Mouse (Mus musculus) adrenal gland, postnatal 25 days (tissue): ENCODE data around the gene Txn1. TPM values are rescaled to one million over a fixed set of nuclear protein-coding genes. Genes with fewer than 3 reads are reported as not detected.

ENCODE experiments used
- DNase-seq: peaks from one replicate; pipeline ENCODE4 v3.0.0; 2021; ENCODE audit warnings: mixed read lengths
- long read RNA-seq: library from polyadenylated mRNA; stranded (forward); transcript quantifications from one replicate; pipeline ENCODE4 v2.0.0, GENCODE M21; 2021
- total RNA-seq: library from RNA; stranded (reverse); gene quantifications from 2 replicates; pipeline ENCODE4 v1.2.3, GENCODE M21; 2021

Txn1 gene
- total RNA-seq, result 279 and 314 TPM in 2 replicates
- long read RNA-seq, transcript Txn1-201 (5 exons, 1,051 nt), result major isoform, 115 of 124 reads
- long read RNA-seq, partial matches to known transcripts, result 3 of 124 reads
- long read RNA-seq, other reads (novel, unspliced or antisense), result 6 of 124 reads

DNA sequence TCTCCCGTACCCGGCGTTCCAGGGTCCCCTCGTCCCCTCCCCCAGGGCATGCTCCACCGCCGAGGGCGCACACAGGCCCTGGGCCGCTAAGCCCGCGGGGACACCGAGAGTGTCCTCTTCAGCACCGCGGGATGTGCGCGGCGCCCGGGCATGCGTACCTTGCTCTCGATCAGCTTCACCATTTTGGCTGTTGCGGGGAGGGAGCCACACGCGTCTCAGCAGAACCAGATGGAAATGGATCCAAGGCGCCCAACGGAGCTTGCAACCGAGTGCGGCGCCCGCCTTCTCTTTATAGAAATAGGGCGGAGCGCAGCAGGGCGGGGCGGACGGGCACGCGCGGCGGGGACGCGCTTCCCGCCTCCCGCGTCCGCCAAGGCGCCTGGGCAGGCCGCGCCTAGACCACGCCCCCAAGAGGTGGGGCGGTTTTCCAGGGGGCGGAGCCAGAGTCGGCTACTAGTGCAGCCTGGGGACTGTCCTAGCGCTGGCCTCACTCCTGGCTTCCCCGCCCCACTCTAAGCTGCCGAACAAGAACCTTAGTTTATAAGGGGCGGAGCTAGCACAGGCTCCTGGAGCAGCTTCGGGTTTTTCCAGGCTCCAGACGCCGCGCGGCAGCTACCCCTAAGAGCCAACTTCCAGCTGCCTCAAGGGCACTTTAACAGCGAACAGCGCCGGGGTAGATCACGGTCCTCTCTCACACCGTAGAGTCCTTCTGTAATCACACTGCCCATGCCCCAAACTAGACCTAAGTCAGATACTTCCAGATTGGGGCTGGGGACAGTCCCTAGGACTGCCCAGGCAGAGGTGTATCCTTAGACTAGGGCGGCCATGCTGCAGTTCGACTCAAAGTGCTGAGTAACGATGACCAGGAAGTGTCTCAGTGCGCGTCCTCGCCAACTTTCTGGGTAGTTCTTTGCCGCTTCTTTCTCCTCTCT, at the start of gene Txn1:
Txn1 (minus strand) TSS at position 383 of the 932 bp plus-strand sequence.
- DNase-seq, result peak; percentile 98

DNA sequence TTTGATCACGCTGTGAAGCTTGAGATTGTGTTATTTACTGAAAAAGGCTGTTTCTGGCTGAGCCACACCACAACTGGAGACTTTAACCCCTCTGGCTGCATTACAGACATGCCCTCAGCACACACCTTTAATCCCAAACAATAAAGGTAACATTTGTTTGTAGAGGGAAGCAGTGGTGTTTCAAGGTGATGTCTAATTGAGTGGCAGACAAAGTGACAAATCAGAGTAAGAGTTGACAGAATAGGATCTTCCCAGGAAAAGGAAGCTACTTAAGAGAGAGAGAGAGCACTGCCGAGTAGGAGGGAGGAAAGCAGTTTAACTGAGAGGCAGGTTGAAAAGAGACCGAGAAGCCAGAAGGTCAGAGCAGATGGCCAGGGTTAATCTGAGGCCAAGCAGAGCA, 47.3 kb upstream of the Txn1 start:
- DNase-seq, result no peak

DNA sequence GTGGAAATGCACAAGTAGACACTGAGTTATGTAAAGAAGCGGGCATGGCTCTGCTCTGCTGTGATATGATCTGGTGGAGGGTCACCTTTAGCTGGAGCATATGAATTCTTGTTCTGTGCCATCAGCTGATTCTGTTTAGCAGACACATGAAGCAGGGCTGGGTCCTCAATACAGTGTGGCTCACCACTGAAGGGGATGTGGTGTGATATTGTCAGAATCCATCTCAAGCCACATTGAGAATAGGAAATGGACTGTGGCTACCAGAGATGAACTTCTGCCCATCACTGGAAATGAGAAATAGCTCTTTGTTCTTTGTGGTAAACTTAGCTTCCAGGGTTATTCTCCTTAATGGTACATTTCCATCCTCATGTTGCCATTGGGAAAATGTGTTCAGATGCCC, 35.2 kb upstream of the Txn1 start:
- DNase-seq, result no peak

DNA sequence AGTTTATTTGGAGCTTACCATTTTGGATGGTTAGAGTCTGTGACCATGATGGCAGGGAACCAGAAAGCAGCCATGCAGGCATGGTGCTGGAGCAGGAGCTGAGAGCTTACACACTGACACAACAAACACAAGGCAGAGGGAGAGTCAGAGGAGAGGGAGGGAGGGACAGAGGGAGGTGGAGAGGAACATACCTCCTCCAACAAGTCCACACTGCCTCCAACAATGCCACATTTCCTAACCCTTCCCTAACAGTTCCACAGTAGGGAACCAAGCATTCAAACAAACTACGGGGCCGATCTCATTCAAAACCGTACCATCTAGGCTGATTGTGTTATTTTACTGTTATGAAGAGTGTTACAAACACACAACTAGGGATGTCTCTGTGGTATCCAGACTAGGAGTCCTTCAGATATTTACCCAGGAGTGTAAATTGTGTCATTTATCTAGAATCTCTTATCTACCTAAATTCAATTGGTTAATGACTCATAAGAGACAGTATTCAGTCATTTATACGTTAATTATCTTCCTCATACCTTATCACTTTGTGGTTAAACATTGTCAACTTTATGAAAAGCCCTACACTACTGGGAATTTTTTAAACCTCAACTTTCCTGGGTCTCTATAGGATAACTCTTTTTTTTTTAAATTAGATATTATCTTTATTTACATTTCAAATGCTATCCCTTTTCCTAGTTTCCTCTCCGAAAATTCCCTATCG, 18.3 kb upstream of the Txn1 start:
- DNase-seq, result no peak

DNA sequence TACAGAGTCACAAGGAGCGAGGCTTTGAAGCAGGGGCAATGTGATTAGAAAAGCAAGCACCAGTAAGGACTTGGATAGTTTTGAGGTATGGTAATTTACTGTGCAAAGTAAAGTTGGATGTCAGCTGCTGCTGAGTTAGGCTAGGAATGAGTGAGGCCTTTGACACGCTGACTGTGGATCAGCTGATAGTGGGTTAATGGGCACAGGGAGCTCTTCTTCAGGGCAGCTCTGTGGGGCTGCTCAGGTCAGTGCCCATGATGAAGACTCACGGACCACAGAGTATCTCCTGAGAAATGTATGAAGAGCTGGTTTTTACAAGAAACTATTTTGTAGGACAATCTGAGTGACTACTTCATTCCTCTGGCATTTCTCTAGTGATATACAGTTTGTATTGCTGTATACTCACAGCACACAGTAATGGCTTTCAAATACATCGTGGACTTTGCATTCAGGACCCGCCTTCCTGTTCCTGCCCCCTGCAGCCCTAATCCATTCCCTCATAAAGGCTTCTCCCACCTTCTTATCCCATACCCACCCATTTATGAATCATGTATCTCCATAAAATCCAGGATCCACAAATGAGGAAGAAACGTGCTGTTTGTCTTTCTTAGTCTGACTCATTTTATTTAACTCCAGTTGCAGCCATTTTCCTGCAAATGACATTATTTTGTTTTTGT, 17.5 kb upstream of the Txn1 start:
- no peak for DNase-seq

DNA sequence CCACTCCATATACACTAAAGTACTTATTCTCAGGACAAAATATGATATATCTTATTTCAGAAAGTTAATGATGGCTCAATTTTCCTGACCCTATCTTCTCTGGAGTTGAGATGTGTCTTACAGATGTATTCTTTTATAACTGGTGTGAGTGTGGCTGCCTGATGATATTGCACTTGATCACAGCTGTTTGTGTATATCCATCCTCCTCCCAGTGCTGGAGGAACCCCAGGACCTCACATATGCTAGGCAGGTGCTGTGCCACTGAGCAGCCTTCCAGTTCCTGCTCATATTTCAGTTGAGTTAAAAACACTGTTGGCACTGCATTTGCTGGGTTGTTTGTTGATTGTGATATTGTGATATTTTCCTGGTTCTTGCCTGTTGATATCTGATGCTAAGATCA, 14.1 kb upstream of the Txn1 start:
- no peak for DNase-seq

DNA sequence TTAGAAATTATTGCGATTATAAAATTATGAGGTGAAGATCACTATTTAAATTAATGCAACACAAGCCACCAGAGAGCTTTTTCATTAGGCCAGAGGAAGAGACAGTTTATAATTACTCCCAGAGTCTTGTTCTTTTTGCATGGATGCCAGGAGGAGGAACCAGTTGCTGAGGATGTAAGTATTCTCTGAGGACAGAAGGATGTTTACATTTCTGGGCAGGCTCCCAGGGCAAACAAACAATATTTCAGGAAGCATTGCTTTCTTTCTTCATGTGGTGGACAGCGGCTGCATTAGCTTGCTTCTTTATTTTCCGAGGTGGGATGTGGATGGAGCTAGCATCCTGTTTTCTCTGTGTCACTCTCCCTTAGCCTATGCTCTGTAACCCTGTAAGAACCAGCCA, 11.0 kb upstream of the Txn1 start:
- no peak for DNase-seq

DNA sequence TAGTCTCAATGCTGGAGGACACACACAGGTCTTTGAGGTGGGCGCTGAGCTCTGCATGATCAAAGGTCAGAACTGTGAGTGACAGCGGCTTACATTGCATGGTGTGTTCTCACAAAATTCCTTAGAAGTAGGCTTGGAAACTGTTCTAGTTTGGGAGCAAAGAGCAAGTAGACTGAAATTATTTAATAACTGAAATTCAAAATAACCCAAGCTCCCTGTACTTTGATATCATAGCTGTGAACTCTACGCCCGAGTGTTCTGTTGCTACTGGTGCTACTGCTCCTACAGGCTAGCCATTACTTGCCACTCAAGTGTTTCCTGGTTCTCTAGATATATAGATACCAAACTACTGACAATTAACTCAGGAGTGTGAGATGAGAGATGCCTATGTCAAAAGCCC, 9.3 kb upstream of the Txn1 start:
- no peak for DNase-seq

DNA sequence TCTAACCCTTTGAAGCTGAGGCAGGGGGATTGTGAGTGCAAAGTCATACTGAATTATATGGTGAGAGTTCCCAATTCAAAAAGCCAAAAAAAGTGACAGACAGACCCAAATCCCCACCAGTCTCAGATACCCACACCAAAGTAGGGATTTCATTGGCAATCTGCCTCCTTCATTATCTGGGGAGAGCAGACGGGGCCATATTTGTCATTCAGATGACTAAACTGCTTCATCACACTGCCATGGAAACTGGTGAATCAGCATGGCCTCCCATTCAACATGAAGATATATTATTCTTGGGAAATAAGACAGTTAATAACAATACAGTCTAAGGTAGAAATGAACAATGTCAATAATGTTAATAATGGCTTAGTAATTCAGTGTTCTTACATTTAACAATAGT, 7.9 kb upstream of the Txn1 start:
- no peak for DNase-seq

DNA sequence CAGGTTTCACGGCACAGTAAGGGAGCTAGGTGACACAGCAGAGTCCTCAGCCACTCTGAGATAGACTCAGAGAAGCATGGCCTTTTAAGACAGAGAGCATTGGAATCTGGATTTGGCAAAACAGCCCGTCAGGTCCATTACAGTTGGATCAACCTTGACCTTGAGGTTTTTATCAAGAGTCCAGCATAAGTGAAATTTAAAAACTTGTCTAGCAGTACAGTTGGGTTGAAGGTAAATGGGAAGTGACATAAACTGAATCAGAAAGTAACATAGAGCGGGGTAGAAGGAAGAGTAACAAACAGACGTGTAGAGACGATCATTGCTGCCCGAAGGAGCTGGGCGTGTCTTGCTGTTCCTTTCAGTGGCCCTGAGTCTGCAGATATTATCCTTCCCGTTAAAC, 2.8 kb upstream of the Txn1 start:
- DNase-seq, result no peak

DNA sequence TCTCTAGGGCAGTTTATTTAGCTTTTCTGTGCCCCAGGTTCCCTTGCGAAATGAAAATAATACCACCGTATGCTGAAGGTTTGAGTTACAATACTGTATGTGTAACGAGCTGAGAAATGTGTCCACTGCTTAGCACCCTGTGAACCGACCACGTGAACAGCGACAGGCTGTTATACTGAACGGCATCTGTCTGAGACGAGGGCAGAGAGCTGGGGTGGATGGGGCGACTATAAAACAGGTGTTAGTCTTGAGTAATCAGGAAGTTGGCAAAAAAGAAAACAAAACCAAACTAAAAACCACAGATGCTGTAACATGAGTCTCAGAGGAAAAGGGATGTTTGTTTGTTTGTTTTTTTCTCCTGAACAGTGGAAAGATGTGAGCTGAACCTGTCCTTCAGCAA, 1.9 kb upstream of the Txn1 start:
- no peak for DNase-seq

DNA sequence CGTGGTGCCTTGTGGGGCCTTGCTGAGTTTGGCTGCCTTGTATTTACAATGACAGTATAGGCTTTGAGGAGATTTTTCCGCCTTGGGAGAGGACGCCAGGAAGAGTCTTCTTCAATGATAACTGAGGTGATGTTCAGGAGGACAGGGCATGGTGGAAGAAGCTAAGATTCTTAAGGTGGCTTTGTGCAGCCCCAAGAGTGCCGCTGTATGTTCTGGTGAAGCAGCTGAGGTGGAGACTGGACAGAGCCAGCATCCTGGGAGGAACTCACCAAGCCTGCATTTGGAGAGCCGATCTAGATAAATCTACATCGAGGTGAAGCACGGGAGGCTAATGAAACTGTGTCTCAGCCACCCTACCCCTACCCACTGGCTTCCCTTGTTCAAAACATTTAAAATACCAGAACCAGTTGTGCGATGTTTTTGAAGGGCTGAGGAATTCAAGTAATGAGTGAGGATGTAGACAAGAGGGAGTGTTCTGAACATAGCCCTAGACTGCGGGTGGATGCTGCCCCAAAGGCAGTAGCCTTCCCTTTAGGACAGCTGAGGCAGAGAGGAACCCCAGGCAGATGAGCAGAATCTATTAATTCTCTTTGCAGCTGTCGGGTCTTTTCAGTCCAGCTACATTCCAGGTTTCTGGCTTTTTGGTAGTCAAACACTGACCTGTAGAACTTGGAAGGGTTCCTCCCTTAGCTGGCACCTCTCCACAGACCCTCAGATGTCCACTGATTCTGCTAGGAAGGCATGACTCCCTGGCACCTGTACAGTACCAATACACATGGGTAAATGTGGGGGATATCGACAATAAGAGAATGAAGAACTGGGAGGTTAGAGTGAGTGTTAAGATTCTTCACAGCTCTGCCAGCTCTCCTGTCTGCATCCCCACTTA, 1.2 kb upstream of the Txn1 start:
- DNase-seq, result no peak

DNA sequence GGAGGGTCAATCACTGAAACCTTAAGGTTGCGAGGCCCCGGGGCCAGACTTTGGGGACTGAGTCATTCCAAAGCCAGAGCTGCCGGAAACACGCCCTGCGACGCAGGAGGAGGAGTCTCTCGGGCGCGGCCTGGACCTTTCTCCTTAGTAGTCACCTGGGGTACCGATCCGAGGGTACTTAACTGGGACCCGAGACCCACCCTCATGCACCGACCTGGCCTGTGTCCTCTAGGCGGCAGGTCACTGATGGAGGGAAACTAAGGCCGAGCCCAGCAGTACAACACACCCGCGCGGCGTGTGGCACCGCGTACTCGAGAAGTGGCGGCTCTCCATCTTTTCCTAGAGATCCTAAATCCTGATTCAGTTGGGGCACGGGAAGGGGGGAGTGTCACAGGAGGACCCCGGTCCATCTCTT, 660 bp downstream of the Txn1 start:
- DNase-seq, result peak; percentile 81

DNA sequence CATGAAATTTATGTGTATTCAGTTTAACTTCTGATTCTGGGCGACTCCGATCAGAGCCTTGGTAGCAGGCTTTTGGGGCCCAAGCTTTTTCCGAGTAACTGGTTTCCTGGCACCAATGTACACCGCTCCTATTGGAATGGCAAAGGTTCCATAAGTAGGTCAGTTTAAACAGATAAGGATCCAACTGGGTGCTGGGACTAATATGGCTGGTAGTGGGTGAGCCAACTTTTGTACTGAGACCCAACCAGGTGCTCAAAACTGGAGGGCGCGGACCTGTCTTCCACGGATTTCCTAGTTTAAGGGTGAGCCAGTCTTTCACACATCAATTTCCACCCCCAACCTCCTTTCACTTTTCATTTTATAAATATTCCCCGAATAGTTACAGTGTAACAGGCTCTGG, 1.2 kb downstream of the Txn1 start:
- DNase-seq, result no peak

DNA sequence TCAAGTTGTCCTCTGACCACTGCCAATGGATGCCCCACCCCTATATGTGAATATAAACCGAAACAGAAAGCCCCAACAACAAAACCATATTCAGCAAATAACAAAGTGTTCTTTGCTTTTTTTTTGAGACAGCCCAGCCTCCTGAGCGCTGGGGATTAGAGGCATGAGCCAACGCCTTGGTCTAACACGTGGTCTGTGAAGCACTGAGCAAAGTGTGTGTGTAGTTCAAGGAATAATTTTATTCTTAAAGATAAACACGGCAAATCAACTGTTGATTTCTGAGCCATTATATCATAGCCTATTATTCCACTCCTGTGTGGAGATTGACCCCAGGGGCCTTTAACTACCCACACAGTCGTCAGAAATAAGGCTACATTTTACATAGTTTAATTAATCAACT, 1.6 kb downstream of the Txn1 start:
- no peak for DNase-seq

DNA sequence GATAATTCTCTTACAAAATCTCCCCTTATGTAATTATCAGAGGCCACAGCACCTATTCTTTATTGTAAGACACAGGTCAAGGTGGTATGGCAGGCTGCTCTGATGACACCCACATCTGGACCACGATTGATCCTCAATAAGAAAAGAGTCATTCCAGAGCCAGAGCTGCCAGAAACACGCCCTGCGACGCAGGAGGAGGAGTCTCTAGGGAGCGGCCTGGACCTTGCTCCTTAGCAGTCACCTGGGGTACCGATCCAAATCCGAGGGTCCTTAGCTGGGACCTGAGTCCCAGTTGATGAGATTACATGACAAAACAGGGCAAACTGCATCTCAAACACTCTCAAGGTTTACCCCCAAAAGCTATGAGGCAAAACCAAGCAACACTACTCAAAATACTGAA, 2.4 kb downstream of the Txn1 start:
- no peak for DNase-seq

DNA sequence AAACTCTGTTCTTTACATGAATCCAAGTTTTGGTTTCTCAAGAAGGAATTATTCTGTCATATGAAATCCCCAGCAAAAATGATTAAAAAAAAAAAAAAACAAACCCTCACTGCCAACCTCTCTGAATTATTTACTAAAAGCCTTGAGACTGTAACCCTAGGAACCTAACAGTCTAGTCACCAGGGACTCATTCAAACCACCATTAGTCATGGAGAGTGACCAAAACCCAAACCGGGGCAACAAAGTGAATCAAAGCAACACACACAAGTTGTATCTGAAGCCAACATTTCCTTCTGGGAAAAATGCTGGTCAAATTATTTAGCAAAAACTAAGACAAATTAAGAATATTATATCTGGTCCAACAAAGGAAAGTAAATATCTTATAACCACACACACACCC, 3.3 kb downstream of the Txn1 start:
- no peak for DNase-seq

DNA sequence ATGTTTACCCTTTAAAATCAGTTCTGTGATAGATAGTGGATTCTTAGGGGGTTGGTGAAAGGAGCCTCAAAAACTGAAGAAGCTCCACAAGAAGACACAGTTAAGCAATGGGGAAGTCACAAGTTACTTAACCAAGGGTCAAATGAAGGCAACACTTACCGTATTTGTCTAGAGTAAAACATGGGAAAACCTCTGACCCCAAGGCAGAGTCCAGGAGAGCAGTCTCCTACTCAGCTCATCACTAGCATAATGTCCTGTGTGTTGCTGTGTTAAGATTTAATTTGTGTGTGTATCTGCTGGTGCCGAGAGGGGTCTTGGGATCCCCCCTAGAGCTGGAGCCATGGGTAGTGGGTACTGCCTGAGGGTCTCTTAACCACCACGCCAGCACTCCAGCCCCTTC, 3.8 kb downstream of the Txn1 start:
- no peak for DNase-seq

DNA sequence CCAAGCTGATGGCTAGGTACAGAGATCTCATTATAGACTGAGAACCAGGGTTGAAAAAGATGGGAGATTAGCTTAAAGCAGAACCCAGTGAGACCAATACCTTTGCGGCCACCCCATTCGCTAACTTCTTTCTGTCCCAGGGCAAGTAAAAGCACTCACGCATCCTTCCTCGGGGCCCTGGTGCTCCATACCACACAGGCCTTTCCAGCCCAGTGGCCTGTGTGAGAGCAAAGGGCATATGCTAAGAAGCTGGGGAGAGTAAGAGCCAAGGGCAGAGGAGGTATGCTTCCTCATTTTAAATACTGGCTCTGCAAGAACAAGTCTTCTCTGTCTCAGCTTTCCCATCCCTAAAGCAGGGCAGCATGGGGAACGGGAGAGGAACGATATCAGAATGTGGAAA, 6.3 kb downstream of the Txn1 start:
- no peak for DNase-seq

DNA sequence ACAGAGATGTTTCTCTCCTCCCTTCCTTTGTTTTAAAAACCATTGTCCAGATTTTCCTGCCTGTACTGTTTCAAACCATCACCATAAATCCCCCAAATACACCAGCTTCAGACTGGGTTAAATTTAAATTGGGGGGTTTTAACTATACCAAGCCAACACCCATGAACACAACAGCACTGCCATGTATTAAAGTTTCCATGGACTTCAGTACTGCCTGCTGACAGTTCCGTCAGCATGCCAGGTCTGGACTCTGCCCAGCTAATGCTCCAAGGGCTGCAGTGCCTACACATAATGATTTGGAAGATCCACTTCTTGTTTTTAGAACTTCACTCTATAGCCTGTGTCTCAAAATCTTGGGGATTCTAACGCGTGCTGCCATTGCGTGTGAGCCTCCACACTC, 8.7 kb downstream of the Txn1 start:
- no peak for DNase-seq

DNA sequence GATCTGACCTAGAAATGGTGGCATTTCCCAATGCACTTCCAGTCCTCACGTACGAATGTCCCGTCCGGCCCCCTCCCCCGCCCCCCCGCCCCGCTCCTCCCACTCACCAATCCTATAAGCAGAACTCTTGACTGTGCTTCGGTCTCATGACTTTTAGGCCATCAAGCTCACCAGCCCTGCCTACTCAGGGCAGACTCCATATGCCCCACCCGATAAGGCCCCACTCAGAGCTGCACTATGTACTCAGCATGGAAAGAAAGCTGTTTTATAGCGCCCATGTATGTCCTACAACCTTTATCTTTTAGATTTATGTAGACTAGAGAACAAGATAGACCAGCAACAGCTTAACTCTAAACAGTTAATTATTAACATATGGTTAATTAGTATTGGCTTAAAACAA, 9.2 kb downstream of the Txn1 start:
- no peak for DNase-seq

DNA sequence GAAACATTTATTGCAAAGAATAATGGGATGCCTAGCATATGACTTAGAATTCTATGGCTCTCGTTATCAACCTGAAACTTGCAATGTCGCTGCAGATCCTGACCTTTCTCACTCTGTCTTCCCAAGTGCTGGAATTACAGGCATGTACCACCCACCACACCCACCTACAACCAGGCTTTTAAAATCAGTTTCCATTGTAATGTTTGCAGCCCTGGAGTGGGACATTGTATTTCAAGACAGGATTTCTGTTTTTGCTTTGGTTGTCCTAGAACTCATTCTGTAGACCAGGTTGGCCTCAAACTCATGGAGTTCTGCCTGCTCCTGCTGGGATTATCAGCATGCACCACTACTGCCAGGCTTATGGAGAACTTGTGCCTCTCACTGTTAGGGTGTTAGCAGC, 13.3 kb downstream of the Txn1 start:
- DNase-seq, result no peak
